Mouse (Mus musculus) c-Kit-negative CD71-positive TER-119-positive erythroid progenitor cells, embryonic 14.5 days (primary cell): ENCODE results near the gene Casc3.

Experiments used
- DNase-seq: peaks from one replicate; pipeline ENCODE4 v3.0.0-alpha.2; 2013; ENCODE audit warnings: low read depth, low spot score

The Casc3 gene

GRCm38 (mm10) chr11:98804605-98805004 is at the start of gene Casc3:
TSS of gene Casc3 (plus strand) at chr11:98804905.
- DNase-seq = no peak

GRCm38 (mm10) chr11:98755726-98756380 is 48.9 kb upstream of the Casc3 start:
- no peak for DNase-seq

GRCm38 (mm10) chr11:98756711-98757110 is 48.0 kb upstream of the Casc3 start:
- no peak for DNase-seq

GRCm38 (mm10) chr11:98761939-98762338 is 42.8 kb upstream of the Casc3 start:
- DNase-seq = no peak

- DNase-seq = no peak
Measured at GRCm38 (mm10) chr11:98762756-98763501, 41.8 kb upstream of the Casc3 start.

GRCm38 (mm10) chr11:98763502-98763861 is 41.2 kb upstream of the Casc3 start:
- no peak for DNase-seq

GRCm38 (mm10) chr11:98764091-98764490 is 40.6 kb upstream of the Casc3 start:
- no peak for DNase-seq

GRCm38 (mm10) chr11:98764746-98765145 is 40.0 kb upstream of the Casc3 start:
- no peak for DNase-seq

- no peak for DNase-seq
Measured at GRCm38 (mm10) chr11:98765421-98766309, 39.0 kb upstream of the Casc3 start.

GRCm38 (mm10) chr11:98766346-98766745 is 38.4 kb upstream of the Casc3 start:
- DNase-seq = no peak

GRCm38 (mm10) chr11:98766816-98767215 is 37.9 kb upstream of the Casc3 start:
- no peak for DNase-seq

GRCm38 (mm10) chr11:98767276-98767675 is 37.4 kb upstream of the Casc3 start:
- no peak for DNase-seq

GRCm38 (mm10) chr11:98767713-98768112 is 37.0 kb upstream of the Casc3 start:
- no peak for DNase-seq

GRCm38 (mm10) chr11:98768127-98769006 is 36.3 kb upstream of the Casc3 start:
- no peak for DNase-seq

GRCm38 (mm10) chr11:98769007-98769954 is 35.4 kb upstream of the Casc3 start:
- no peak for DNase-seq

- no peak for DNase-seq
Measured at GRCm38 (mm10) chr11:98770096-98770975, 34.4 kb upstream of the Casc3 start.

- no peak for DNase-seq
Measured at GRCm38 (mm10) chr11:98771131-98771530, 33.6 kb upstream of the Casc3 start.

- DNase-seq = no peak
Measured at GRCm38 (mm10) chr11:98771844-98772525, 32.7 kb upstream of the Casc3 start.
